Mouse (Mus musculus): ENCODE data around the gene Acy3. TPM values are rescaled to one million over a fixed set of nuclear protein-coding genes. Genes with fewer than 3 reads are reported as not detected.

Acy3 gene
- polyA plus RNA-seq (2016; fragmentation: Nextera tagmentation; extraction: Ambion mirVana), result 0.58 and 1.4 TPM in 2 replicates

DNA sequence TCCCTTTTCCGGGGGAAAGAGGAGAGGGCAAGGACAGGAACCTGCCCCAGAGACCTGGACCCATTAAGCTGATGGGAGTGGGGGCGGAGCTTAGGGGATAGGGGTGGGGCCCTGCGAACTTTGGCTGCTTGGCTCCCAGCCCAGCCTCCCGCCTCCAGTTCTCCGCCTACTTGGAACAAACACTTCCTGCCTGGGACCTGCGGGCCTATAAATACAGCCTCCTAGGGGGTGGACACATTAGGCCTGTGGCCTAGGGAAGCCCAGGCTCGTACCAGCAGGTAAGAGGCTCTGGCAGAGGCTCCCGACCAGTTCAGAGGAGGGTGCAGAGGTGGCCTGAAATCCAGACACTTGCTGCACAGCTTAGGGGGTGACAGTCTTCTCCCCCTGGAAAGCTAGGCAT is at the start of gene Acy3:
Gene Acy3, plus strand, starts transcription at position 237 of the 400 bp plus-strand sequence.
- no peak for ATAC-seq (ENCODE audit: low FRiP score)
- H3K4me3 ChIP-seq (replicated peaks), result no peak within 1 kb of the TSS
- no peaks in the 10 kb centered on the region for H3K27me3 ChIP-seq
- no peaks in the 10 kb centered on the region for H3K36me3 ChIP-seq (replicated peaks)
- H3K4me1 ChIP-seq, result peaks cover 17% of the 10 kb centered on the region
- H3K9ac ChIP-seq, result no peak within 1 kb of the TSS
- 22% methylated on average over 8 of the region's 8 CpGs for WGBS
- no peak within 1 kb of the TSS for H3K4me2 ChIP-seq
- no peak within 1 kb of the TSS for H3K27ac ChIP-seq
- H3K9me3 ChIP-seq, result peaks cover 6% of the 10 kb centered on the region; the same call in 1 of the 2 replicates

GRCm38 (mm10) chr19:3942315-3942714 is 44.1 kb upstream of the Acy3 start:
- H3K9me3 ChIP-seq, result no peaks in the 10 kb centered on the region
- H3K27me3 ChIP-seq, result peaks cover 14% of the 10 kb centered on the region
- H3K36me3 ChIP-seq (replicated peaks), result no peaks in the 10 kb centered on the region
- H3K4me2 ChIP-seq, result no peak overlapping the region
- peaks cover 4% of the 10 kb centered on the region; the same call in 1 of the 2 replicates for H3K4me1 ChIP-seq
- no peak for ATAC-seq (ENCODE audit: low FRiP score)
- no peak overlapping the region for H3K27ac ChIP-seq
- H3K9ac ChIP-seq, result no peak overlapping the region
- H3K4me3 ChIP-seq (replicated peaks), result no peak overlapping the region
- 90% methylated on average over 7 of the region's 7 CpGs for WGBS

GRCm38 (mm10) chr19:3942986-3943735 is 43.2 kb upstream of the Acy3 start:
- peak overlapping the region; percentile 10; the same call in 1 of the 2 replicates for H3K4me2 ChIP-seq

DNA sequence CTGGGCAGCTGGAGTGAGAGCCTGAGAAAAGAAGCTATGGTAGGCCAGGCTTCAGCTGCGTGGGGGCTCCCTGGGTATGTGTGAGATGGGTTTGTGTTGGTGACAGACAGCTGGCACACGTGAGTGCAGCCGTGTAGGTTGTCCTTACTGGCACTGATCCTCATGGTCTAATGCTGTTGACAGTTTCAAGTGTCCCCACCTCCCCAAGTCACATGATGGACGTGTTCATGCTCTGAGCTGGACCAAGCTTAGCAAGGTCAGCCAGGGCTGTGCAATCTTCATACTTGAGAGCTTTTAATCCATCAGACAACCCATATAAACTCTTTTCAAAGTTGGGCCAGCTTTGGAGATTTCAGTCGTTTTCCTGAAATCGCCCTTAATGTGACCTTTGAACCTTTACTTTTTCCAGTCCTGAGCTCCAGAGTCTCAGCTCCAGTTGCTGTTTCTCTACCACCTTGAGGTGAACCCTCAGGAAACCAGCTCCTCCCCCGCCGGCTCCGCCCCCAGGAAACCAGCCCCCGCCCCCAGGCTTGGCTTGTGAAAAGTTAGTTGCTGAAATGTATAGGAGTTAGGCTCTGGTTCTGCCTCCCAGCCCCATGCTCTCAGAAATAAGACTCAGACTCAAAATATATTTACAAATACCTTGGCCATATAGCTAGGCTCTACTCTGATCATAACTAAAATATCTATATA is 40.4 kb upstream of the Acy3 start:
- Histone ChIP-seq H3K27ac (no peak overlapping the region), H3K9me3 (no peaks in the 10 kb centered on the region), H3K4me3 (replicated peaks) (no peak overlapping the region), H3K9ac (no peak overlapping the region), H3K4me2 (no peak overlapping the region), H3K27me3 (peaks cover 14% of the 10 kb centered on the region), H3K4me1 (peaks cover 4% of the 10 kb centered on the region; the same call in 1 of the 2 replicates), H3K36me3 (replicated peaks) (no peaks in the 10 kb centered on the region)
- WGBS, result 37% methylated on average over 10 of the region's 10 CpGs
- ATAC-seq (ENCODE audit: low FRiP score), result no peak

More at GRCm38 (mm10) chr19:3942986-3943735, 43.2 kb upstream of the Acy3 start:
- no peak for ATAC-seq (ENCODE audit: low FRiP score)
- WGBS, result 26% methylated on average over 27 of the region's 27 CpGs
- Histone ChIP-seq H3K4me3 (replicated peaks) (no peak overlapping the region), H3K9me3 (no peaks in the 10 kb centered on the region), H3K27ac (no peak overlapping the region), H3K27me3 (peaks cover 14% of the 10 kb centered on the region), H3K36me3 (replicated peaks) (no peaks in the 10 kb centered on the region), H3K9ac (no peak overlapping the region), H3K4me1 (peaks cover 4% of the 10 kb centered on the region; the same call in 1 of the 2 replicates)

DNA sequence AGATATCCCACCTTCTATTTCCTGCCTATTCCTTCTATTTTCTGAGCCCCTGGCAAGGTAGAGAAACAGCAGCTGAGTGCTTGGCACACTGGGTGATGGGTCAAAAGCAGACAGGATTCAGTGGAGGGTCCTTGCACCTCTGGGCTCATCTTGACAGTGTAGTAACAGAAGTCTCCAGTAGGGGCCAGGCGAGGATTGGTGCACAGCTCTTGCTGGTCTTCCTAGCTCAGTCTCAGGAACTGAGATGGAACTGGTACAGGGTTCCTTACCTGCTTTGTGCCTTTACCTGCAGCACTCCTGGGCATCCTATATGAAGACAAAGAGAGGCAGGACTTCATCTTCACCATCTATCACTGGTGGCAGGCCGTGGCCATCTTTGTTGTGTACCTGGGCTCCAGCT is 39.7 kb upstream of the Acy3 start:
- Histone ChIP-seq H3K4me1 (peaks cover 4% of the 10 kb centered on the region; the same call in 1 of the 2 replicates), H3K4me3 (replicated peaks) (no peak overlapping the region), H3K4me2 (no peak overlapping the region), H3K9me3 (no peaks in the 10 kb centered on the region), H3K27me3 (peaks cover 14% of the 10 kb centered on the region), H3K9ac (no peak overlapping the region), H3K36me3 (replicated peaks) (no peaks in the 10 kb centered on the region), H3K27ac (no peak overlapping the region)
- WGBS, result 14% methylated on average over 2 of the region's 2 CpGs
- peak; percentile 76 for ATAC-seq (ENCODE audit: low FRiP score)

DNA sequence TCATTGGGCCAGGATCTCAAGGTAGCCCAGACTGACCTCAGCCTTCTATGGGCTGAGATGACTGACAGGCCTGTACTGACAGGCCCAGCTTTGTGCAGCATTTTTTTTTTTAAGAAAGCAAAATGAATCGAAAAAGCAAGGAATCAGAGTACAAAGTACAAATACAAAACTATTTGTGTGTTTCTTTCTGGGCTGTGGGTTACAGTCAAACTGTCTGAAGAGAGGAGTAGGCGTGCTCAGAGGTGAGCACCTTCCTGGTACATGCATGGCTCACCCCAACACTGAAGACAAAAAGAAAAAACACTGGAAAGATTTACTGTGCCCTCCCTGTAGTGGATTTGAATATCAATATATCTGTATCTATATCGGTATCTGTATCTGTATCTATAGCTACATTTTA is 38.6 kb upstream of the Acy3 start:
- Histone ChIP-seq H3K27me3 (peaks cover 8% of the 10 kb centered on the region; the same call in 1 of the 2 replicates), H3K9me3 (no peaks in the 10 kb centered on the region), H3K27ac (no peak overlapping the region), H3K4me2 (no peak overlapping the region), H3K9ac (no peak overlapping the region), H3K36me3 (replicated peaks) (no peaks in the 10 kb centered on the region), H3K4me3 (replicated peaks) (no peak overlapping the region), H3K4me1 (peaks cover 4% of the 10 kb centered on the region; the same call in 1 of the 2 replicates)
- ATAC-seq (ENCODE audit: low FRiP score), result no peak
- WGBS, result 76% methylated on average over 3 of the region's 3 CpGs

DNA sequence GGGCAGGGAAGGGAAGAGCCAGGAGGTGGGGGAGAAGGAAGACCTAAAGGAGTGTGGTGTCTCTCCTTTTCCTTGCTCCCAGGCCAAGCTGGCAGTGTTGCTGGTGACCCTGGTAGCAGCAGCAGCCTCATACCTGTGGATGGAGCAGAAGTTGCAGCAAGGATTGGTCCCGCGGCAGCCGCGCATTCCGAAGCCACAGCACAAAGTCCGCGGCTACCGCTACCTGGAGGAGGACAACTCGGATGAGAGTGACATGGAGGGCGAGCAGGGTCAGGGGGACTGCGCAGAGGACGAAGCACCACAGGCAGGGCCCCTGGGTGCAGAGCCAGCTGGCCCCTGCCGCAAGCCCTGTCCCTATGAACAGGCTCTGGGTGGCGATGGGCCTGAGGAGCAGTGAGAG is 37.8 kb upstream of the Acy3 start:
- H3K4me1 ChIP-seq, result no peaks in the 10 kb centered on the region
- no peak overlapping the region for H3K27ac ChIP-seq
- no peaks in the 10 kb centered on the region for H3K9me3 ChIP-seq
- no peak overlapping the region for H3K4me3 ChIP-seq (replicated peaks)
- peaks cover 8% of the 10 kb centered on the region; the same call in 1 of the 2 replicates for H3K27me3 ChIP-seq
- WGBS, result 68% methylated on average over 14 of the region's 14 CpGs
- no peak for ATAC-seq (ENCODE audit: low FRiP score)
- no peaks in the 10 kb centered on the region for H3K36me3 ChIP-seq (replicated peaks)
- no peak overlapping the region for H3K9ac ChIP-seq
- no peak overlapping the region for H3K4me2 ChIP-seq

DNA sequence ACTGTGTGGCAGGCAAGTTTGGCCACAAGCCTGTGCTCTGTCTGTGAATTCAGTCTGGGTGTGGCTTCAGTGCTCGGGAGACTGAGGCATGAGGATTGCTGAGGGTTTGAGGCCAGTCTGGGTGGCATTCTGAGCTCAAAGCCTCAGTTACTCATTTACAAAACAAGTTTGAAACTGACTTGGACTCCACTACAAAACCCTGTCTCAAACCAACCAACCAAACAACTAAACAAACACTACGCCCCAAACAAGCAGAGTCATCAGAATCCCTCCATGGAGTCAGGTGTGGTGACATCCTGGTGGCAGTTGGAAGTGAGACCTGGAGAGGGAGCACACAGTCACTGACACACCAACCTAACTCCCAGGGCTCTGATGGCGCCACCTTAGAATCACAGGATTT is 36.0 kb upstream of the Acy3 start:
- Histone ChIP-seq H3K36me3 (replicated peaks) (no peaks in the 10 kb centered on the region), H3K4me3 (replicated peaks) (no peak overlapping the region), H3K4me1 (no peaks in the 10 kb centered on the region), H3K27me3 (0 out of 2 replicates have a peak, but pooled peaks cover 4% of the 10 kb centered on the region), H3K4me2 (no peak overlapping the region), H3K9ac (no peak overlapping the region), H3K9me3 (no peaks in the 10 kb centered on the region), H3K27ac (no peak overlapping the region)
- 79% methylated on average over 3 of the region's 3 CpGs for WGBS
- ATAC-seq (ENCODE audit: low FRiP score), result no peak

DNA sequence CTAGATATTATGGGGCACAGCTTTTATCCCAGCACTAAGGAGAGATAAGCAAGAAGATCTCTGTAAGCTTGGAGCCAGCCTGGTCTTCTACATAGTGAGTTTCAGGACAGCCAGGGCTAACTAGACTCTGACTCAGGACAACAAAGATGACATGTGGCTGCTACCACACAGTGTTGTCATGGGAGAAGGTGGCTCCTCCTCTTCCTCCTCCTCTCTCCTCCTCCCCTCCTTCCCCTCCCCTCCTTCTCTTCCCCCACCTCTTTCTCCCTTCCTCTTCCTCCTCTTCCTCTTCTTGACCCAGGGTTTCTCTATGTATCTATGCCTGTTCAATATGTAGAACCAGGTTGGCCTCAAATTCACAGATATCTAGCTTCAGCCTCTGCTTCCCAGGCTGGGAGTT is 34.9 kb upstream of the Acy3 start:
- Histone ChIP-seq H3K4me3 (replicated peaks) (no peak overlapping the region), H3K27me3 (0 out of 2 replicates have a peak, but pooled peaks cover 4% of the 10 kb centered on the region), H3K9ac (no peak overlapping the region), H3K36me3 (replicated peaks) (no peaks in the 10 kb centered on the region), H3K4me1 (no peaks in the 10 kb centered on the region), H3K27ac (no peak overlapping the region), H3K4me2 (no peak overlapping the region), H3K9me3 (no peaks in the 10 kb centered on the region)
- ATAC-seq (ENCODE audit: low FRiP score), result no peak

GRCm38 (mm10) chr19:3952099-3952498 is 34.3 kb upstream of the Acy3 start:
- no peak overlapping the region for H3K4me2 ChIP-seq
- no peak overlapping the region for H3K4me3 ChIP-seq (replicated peaks)
- WGBS, result 68% methylated on average over 1 of the region's 1 CpGs
- H3K4me1 ChIP-seq, result no peaks in the 10 kb centered on the region
- 0 out of 2 replicates have a peak, but pooled peaks cover 4% of the 10 kb centered on the region for H3K27me3 ChIP-seq
- H3K36me3 ChIP-seq (replicated peaks), result no peaks in the 10 kb centered on the region
- no peak overlapping the region for H3K27ac ChIP-seq
- no peak for ATAC-seq (ENCODE audit: low FRiP score)
- no peak overlapping the region for H3K9ac ChIP-seq
- H3K9me3 ChIP-seq, result no peaks in the 10 kb centered on the region

DNA sequence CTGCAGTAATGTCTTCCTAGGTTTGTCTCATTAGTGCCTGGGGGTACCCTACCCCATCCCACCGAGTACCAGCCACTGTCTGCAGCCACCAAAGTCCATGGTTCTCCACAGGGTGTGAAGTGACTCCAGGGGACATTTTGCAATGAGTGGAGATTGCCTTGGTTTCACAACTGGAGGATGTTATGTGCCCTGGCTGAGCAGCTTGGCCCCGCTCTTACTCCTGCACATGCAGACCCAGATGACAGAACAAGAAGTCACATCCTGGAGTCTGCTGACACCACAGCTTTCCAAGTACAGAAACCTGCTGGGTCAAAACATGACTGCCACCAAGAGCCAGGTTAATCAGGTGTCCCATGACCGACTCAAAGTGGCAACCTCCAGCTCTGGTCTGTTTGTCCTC is 31.3 kb upstream of the Acy3 start:
- ATAC-seq (ENCODE audit: low FRiP score), result no peak
- Histone ChIP-seq H3K27me3 (0 out of 2 replicates have a peak, but pooled peaks cover 4% of the 10 kb centered on the region), H3K27ac (no peak overlapping the region), H3K4me2 (no peak overlapping the region), H3K9me3 (no peaks in the 10 kb centered on the region), H3K36me3 (replicated peaks) (no peaks in the 10 kb centered on the region), H3K4me3 (replicated peaks) (no peak overlapping the region), H3K9ac (no peak overlapping the region), H3K4me1 (no peaks in the 10 kb centered on the region)
- 89% methylated on average over 3 of the region's 3 CpGs for WGBS

GRCm38 (mm10) chr19:3955804-3956203 is 30.6 kb upstream of the Acy3 start:
- Histone ChIP-seq H3K4me3 (replicated peaks) (no peak overlapping the region), H3K4me1 (no peaks in the 10 kb centered on the region), H3K4me2 (no peak overlapping the region), H3K27me3 (0 out of 2 replicates have a peak, but pooled peaks cover 4% of the 10 kb centered on the region), H3K9me3 (no peaks in the 10 kb centered on the region), H3K9ac (no peak overlapping the region), H3K36me3 (replicated peaks) (no peaks in the 10 kb centered on the region), H3K27ac (no peak overlapping the region)
- WGBS, result 63% methylated on average over 4 of the region's 4 CpGs
- no peak for ATAC-seq (ENCODE audit: low FRiP score)

All from forebrain, embryonic 12.5 days (tissue).